Mouse (Mus musculus): ENCODE data around the gene Crkl. TPM values are rescaled to one million over a fixed set of nuclear protein-coding genes. Genes with fewer than 3 reads are reported as not detected.

The Crkl gene
- 46.9 to 54.3 TPM (median 51.0 TPM) in 4 replicates for total RNA-seq (2023; ENCODE audit: inconsistent age)

DNA sequence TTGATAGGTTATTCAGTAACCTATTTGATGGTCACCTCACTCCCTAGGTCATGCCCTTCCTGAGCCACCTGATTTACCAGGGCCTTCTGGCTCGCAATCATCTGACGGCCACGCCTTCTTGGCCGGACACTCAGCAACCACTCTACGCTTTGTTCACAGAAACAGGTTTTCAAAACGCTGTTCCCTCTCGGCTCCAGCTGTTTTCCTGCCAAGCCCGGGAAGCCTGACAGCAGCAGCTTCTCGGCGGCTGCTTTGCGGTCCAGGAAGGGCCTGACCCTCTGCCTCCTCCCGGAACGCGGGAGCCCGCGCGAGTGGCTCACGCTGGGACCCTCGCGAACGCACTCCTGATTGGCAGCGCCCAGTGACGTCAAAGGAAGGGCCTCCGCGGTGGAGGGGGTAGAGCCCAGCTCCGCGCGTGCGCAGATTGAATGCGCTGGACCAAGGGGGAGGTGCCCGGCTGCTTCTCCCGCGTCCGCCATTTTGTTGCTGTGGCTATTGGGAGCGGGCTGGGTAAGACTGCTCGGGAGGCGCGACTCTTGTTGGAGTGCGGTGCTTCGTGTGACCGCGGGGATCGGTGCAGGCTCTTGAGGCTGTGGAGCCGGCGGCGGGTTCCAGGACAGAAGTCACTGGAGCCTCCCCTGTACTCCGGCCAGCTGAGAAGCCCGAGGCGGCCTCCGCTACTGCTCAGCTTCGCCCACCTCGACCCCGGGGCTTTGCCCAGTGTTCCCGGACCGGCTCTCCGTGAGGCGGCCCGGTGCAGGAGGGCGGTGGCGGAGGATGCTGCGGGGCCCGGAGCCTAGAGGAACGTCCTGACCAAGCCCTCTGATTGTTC lies at the start of gene Crkl:
TSS of gene Crkl (plus strand) at position 447 of the 832 bp plus-strand sequence.

GRCm38 (mm10) chr16:17405736-17406443 lies 45.9 kb upstream of the Crkl start, which contains the start of the genes Snap29 and Pi4ka:
Gene Snap29 (plus strand): TSS chr16:17405986.
Gene Pi4ka (minus strand): TSS chr16:17406314.

GRCm38 (mm10) chr16:17489469-17490111 lies 37.8 kb downstream of the Crkl start, which contains the start of gene Aifm3:
Gene Aifm3 (plus strand): TSS chr16:17489611.

DNA sequence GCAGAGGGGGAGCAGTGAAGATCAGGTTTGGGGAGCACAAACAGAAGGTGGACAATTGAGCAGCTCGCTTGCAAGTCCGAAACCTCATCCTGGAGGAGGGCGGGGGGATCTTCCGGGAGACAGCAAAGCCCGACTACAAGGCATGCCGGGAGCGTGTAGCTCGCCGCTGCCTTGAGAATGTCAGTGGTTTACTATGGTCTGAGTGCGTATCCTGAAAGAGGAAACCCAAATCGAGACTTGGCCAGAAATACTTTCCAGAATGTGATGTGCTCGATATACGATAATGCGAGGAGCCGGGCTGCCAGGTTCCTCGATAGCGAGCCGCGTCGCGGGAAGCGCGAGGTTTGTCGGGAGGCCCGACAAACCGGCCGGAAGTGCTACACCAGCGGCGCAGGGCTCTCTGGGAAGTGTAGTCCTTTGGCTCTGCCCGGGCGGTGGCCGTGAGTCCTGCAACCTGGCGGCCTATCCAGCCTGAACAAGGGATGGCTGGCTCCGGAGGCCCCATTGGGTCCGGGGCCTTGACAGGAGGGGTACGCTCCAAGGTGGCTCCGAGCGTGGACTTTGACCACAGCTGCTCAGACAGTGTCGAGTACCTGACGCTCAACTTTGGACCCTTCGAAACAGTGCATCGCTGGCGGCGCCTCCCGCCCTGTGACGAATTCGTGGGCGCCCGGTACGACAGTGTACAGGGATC lies 56.9 kb downstream of the Crkl start, which contains the start of gene Lztr1:
TSS of gene Lztr1 (plus strand) at position 143 of the 694 bp plus-strand sequence.

GRCm38 (mm10) chr16:17530640-17531288 lies 79.0 kb downstream of the Crkl start, which contains the start of gene Thap7:
Gene Thap7 (minus strand): TSS chr16:17531136.

Other genes starting within 250 kb of the Crkl start
- 96.3 to 124 TPM (median 113 TPM) in 4 replicates for gene Ube2l3, start 249.3 kb upstream of the Crkl start, total RNA-seq (2023; ENCODE audit: inconsistent age)
- 0.10 to 0.22 TPM (median 0.15 TPM) in 4 replicates for gene Rimbp3, start 243.4 kb upstream of the Crkl start, total RNA-seq (2023; ENCODE audit: inconsistent age)
- gene Hic2, start 218.4 kb upstream of the Crkl start, total RNA-seq (2023; ENCODE audit: inconsistent age): 3.5 to 3.8 TPM (median 3.5 TPM) in 4 replicates
- 8.1 to 13.8 TPM (median 11.9 TPM) in 4 replicates for gene Tmem191c, start 175.9 kb upstream of the Crkl start, total RNA-seq (2023; ENCODE audit: inconsistent age)
- not detected in 4 replicates for gene Serpind1, start 120.6 kb upstream of the Crkl start, total RNA-seq (2023; ENCODE audit: inconsistent age)
- 64.1 to 68.6 TPM (median 65.6 TPM) in 4 replicates for gene Snap29, start 46.0 kb upstream of the Crkl start, total RNA-seq (2023; ENCODE audit: inconsistent age)
- 137 to 142 TPM (median 141 TPM) in 4 replicates for gene Pi4ka, start 45.7 kb upstream of the Crkl start, total RNA-seq (2023; ENCODE audit: inconsistent age)
- gene Aifm3, start 37.6 kb downstream of the Crkl start, total RNA-seq (2023; ENCODE audit: inconsistent age): not detected in 4 replicates
- 50.6 to 71.7 TPM (median 61.7 TPM) in 4 replicates for gene Lztr1, start 56.7 kb downstream of the Crkl start, total RNA-seq (2023; ENCODE audit: inconsistent age)
- gene Thap7, start 79.1 kb downstream of the Crkl start, total RNA-seq (2023; ENCODE audit: inconsistent age): 28.4 to 40.7 TPM (median 36.0 TPM) in 4 replicates
- gene Lrrc74b, start 109.3 kb downstream of the Crkl start, total RNA-seq (2023; ENCODE audit: inconsistent age): not detected in 4 replicates
- gene P2rx6, start 109.9 kb downstream of the Crkl start, total RNA-seq (2023; ENCODE audit: inconsistent age): not detected in 4 replicates
- not detected in 4 replicates for gene Slc7a4, start 131.2 kb downstream of the Crkl start, total RNA-seq (2023; ENCODE audit: inconsistent age)
- gene Smpd4, start 167.4 kb downstream of the Crkl start, total RNA-seq (2023; ENCODE audit: inconsistent age): 48.5 to 64.1 TPM (median 53.1 TPM) in 4 replicates
- gene Ccdc74a, start 194.5 kb downstream of the Crkl start, total RNA-seq (2023; ENCODE audit: inconsistent age): not detected in 4 replicates

Measured in B cell, adult (primary cell).